ENCODE assay signal across 19 mouse cellular contexts in the genomic region with DNA sequence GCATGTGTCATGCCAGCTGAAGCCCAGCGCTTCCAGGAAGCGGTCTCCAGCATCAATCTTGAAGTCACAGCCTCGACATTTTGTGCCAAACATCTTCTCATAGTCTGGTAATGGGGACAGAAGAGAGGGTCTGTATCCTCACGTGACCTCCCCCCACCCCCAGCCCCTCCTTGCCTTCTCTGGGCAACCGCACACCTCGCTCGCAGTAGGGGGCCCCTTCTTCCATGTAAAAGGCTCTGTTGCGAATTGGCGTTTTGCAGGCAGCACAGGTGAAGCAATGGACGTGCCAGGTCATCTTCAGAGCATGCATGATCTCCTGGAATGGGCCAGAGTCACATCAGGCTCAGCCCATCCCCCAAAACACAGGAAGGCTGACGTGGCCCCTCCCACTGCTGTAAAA. TPM values are rescaled to one million over a fixed set of nuclear protein-coding genes. Genes with fewer than 3 reads are reported as not detected.
"Had no signal": no experiment of that assay in that cellular context is flagged by ENCODE, and none has a peak within 500 bp of the region (broad histone marks: within the 10 kb centered on the region; RNA-seq: fewer than 3 reads in every experiment).

No protein-coding gene starts in this region.

- H3K4me3 ChIP-seq: midbrain, embryonic 10.5 days; midbrain, embryonic 12.5 days; neural tube, embryonic 12.5 days; stomach, embryonic 15.5 days had no signal

- H3K9me3 ChIP-seq: midbrain, embryonic 10.5 days; midbrain, embryonic 12.5 days; neural tube, embryonic 12.5 days; stomach, embryonic 15.5 days had no signal

- H3K4me2 ChIP-seq: lung, embryonic 14.5 days; midbrain, embryonic 12.5 days; neural tube, embryonic 12.5 days; stomach, embryonic 15.5 days had no signal

- H3K9ac ChIP-seq: lung, embryonic 14.5 days; neural tube, embryonic 12.5 days; stomach, embryonic 15.5 days had no signal

- DNase-seq: lung, adult 18-20 months; lung, embryonic 14.5 days; lung, postnatal 10 days; lung, postnatal 4 days; midbrain, embryonic 14.5 days; right cerebral cortex, postnatal 25 days; right cerebral cortex, postnatal 4 days; spleen, adult 18-20 months; thymus, adult 2 months; thymus, postnatal 25 days; thymus, postnatal 4 days had no signal

- H3K27ac ChIP-seq: midbrain, embryonic 10.5 days; midbrain, embryonic 12.5 days; neural tube, embryonic 12.5 days; stomach, embryonic 15.5 days; stomach, postnatal 0 days had no signal

- H3K27me3 ChIP-seq: neural tube, embryonic 12.5 days; stomach, embryonic 15.5 days had no signal

- ATAC-seq: midbrain, embryonic 16.5 days had no signal

RNA-seq across cellular contexts. Expression of a gene that starts 11.0 kb away (rescaled TPM):
- total RNA-seq: megakaryocyte-erythroid progenitor cell, adult 5-6 weeks had no signal

RNA-seq across cellular contexts. Expression of a gene that starts 34.8 kb away (rescaled TPM):
- total RNA-seq: megakaryocyte-erythroid progenitor cell, adult 5-6 weeks had no signal
- polyA plus RNA-seq: liver, embryonic 16.5 days had no signal
